Mouse (Mus musculus) kidney, adult 18-20 months (tissue): ENCODE measurements at regions not wholly inside any gene's neighbourhood (a gene's known extent, or its start where the extent isn't known, plus 50 kb on each side); places are given as distances from the start of the nearest gene placed in this dataset.

Experiments used
- DNase-seq: peaks from one replicate; pipeline ENCODE4 v3.0.0; 2021

GRCm38 (mm10) chr3:39388491-39388890 is 501.8 kb downstream of the Fat4 start:
- DNase-seq, result no peak

- no peak for DNase-seq
Measured at GRCm38 (mm10) chr3:39390442-39390841, 503.7 kb downstream of the Fat4 start.

- no peak for DNase-seq
Measured at GRCm38 (mm10) chr3:39392053-39392452, 505.3 kb downstream of the Fat4 start.

DNA sequence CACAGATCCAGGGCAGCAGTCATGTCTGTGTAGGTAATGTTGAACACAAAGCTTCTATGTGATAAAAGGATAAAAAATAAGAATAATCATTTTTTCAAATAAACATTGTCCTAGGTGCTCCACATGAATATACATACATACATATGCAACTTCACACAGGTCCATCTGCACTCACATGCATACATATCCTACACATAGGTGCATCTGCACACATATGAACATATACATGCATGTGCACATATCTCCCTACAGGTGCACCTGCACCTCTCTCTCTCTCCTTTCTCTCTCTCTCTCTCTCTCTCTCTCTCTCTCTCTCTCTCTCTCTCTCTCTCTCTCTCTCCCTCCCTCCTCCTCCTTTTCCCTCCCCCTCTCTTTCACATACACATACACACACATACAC is 509.9 kb downstream of the Fat4 start:
- no peak for DNase-seq

- DNase-seq, result no peak
Measured at GRCm38 (mm10) chr3:39397255-39397654, 510.5 kb downstream of the Fat4 start.

DNA sequence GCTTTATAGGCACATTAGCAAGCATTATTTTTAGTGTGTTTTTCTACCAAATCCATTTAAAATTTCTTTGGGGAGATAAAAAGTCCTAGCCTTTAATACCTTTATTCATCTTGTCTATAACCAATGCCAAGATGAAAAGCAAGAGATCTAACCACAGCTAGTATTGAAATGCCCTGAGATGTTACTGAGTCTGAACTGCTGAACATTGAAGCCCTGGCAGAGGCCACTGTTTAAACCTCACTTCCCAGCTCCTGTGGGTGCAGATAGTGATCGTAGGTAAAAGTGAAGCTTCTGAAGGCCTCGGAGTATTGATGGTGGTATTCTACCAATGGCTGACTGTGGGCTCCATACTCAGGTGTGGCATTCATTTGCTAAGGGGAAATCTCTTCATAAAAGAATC is 510.9 kb downstream of the Fat4 start:
- no peak for DNase-seq

GRCm38 (mm10) chr3:39424778-39425642 is 538.3 kb downstream of the Fat4 start:
- DNase-seq, result no peak

- DNase-seq, result no peak
Measured at GRCm38 (mm10) chr3:39425643-39426016, 538.9 kb downstream of the Fat4 start.

DNA sequence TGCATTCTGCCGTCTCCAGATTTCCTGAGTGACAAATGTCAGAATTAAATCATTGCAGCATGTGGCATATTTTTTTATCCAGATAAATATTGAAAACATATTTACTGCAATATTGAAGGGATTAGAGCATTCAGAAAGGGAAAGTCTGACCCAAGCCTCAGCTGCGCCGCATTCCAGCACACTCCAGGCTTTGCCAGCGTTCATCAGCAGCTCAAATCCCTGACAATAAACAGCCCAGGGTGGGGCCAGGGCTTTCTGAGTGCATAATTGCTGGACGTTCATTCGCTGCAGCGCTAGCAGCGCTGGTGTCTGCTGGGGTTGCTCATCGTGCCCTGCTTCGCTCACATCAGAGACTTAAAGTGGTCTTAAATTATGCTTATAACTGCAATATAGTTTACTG is 556.6 kb downstream of the Fat4 start:
- DNase-seq, result no peak

- no peak for DNase-seq
Measured at GRCm38 (mm10) chr3:39455650-39456049, 568.9 kb downstream of the Fat4 start.

GRCm38 (mm10) chr3:39460183-39460888 is 573.6 kb downstream of the Fat4 start:
- DNase-seq, result no peak

DNA sequence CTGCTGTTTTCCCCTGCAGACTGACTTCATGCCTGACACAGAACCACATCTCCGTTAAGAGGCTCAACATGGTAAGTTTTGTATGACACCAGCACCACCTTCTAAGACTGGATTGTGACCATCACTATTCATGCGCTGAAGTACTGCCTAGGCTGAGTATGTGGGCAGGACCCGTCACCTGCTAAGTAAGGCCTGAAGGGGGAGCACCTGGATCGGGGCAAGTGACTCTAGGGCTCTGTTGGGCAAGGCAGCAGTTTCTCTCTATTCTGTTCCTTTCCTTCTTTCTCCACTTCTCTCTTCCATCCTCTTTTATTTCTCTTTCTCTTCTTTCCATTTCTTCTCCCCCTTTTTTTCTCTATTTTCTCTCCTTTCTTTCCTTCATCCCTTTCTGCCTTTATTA is 574.8 kb downstream of the Fat4 start:
- DNase-seq, result no peak

GRCm38 (mm10) chr3:39465811-39466210 is 579.1 kb downstream of the Fat4 start:
- DNase-seq, result no peak

GRCm38 (mm10) chr3:39489392-39489791 is 602.7 kb downstream of the Fat4 start:
- DNase-seq, result no peak

GRCm38 (mm10) chr3:39494363-39494762 is 607.6 kb downstream of the Fat4 start:
- DNase-seq, result no peak

- no peak for DNase-seq
Measured at GRCm38 (mm10) chr3:39528087-39528486, 641.3 kb downstream of the Fat4 start.

GRCm38 (mm10) chr3:39537515-39537914 is 650.8 kb downstream of the Fat4 start:
- no peak for DNase-seq

DNA sequence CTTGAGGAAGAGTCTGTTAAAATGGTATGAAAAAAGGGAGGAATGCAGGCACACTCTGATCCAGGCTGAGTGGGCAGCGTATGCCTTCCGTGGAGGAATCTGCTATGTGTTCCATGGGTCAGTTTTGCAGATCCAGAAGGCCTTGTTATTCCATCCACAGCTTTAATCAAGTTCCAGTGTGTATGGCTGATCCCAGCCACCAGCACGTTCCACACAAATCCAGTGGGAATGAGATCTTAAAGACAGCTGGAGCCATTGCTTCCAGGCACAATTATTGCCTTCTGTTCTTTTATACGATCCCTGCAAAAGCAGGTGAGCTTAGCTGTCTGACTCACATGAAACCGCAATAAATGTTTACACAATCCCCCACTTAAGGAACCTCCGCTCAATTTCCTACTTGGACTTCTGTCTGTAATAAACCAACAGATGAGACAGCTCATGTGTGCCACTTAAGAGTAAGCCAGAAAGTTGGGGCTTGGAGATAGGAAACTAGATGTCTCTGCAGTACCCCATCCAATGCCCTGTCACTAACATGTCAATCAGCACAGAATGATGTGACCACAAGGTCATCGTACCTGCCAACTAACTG is 653.9 kb downstream of the Fat4 start:
- no peak for DNase-seq

DNA sequence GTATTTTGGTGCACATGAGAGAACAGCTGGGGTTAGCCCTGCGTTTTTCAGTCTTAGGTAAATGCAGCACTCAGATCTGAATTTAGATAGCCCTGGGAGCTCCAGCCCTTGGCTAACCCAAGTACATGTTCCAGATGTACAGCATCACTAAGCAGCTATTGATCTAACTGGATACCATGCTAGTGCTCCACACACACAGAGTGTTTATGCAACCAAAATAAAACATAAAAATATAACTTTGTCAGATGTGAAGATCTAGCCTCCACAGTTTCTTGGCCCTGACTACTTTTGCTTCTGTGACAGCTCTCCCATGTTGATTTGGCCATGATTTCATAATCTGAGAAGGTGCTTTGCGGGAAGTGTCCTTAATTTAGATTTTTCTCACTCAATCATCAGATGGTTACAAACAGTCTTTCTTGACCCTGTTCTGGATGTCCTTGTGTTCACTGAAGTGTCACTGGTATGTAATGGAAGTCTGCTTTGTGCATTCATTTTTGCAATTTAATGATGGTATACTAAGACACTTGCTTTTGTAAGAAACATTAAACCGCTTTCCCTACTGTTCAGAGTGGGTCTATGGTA is 672.8 kb downstream of the Fat4 start:
- no peak for DNase-seq

- DNase-seq, result no peak
Measured at GRCm38 (mm10) chr3:39560951-39561350, 674.2 kb downstream of the Fat4 start.

- no peak for DNase-seq
Measured at GRCm38 (mm10) chr3:39571444-39572237, 684.9 kb downstream of the Fat4 start.

- no peak for DNase-seq
Measured at GRCm38 (mm10) chr3:39575200-39575599, 688.5 kb downstream of the Fat4 start.

- DNase-seq, result no peak
Measured at GRCm38 (mm10) chr3:39591312-39591711, 704.6 kb downstream of the Fat4 start.
